Mouse (Mus musculus) liver, adult (tissue): ENCODE measurements around the gene Opcml.

Experiments used
- GATA4 ChIP-seq: IDR thresholded peaks from 2 replicates; pipeline ENCODE4 v1.6.1; 2014; ENCODE audit warnings: mild to moderate bottlenecking, low read length; ENCODE audit not compliant: insufficient replicate concordance

Gene Opcml

DNA sequence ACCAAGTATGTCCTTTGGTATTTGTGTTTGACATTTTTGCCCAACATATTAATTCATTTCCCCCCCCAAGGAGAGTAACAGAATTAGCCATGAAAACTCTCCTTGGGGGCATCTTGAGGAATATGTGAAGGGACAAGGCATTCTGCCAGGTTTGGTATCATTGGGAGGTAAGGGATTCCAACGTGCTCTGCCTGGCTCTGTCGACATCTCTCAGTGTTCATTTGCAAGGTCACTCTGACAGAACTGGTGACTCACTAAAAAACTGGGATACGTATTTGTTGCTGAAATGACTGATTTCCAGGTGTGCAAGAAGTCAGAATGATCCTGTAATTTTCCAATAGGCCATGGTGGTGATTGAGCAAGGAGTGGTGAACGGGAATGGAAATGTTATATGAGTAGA lies 648.2 kb downstream of the Opcml start:
- TF ChIP-seq GATA4 = no peak

DNA sequence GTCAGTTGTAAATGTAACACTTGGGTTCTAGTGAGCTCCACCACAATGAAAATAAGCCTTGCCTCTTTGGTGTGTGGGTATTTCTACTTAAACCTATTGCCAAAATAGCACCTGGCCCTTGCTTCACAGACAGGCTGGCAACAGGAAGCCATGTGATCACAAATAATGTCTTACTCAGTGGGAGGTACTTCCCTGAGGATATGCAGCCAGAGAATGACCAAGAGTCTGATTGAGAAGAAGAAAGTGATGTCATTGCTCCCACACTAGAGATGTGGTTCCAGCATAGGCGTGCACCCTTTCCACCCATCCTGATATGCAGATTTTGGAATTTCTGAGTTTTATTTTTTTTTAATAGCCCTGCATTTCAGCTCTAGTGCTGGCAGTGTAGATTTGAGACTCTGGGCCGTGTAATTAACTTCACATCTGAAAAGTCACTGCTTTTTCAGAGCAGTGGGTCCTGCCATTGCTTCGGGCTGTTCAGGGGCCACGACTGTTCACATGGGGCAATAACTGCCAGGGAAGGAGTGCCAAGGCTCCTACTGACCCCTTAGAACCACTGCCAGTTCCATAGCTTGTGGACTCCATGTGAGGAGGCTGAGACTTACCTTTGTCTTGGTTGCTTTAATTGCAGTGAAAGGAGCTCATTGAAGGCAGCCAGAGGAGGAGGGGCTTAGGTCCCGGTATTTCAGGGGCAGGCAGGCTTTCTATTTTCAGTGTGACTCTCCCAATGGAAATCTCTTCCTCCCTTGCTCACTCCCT lies 649.0 kb downstream of the Opcml start:
- no peak for TF ChIP-seq GATA4

DNA sequence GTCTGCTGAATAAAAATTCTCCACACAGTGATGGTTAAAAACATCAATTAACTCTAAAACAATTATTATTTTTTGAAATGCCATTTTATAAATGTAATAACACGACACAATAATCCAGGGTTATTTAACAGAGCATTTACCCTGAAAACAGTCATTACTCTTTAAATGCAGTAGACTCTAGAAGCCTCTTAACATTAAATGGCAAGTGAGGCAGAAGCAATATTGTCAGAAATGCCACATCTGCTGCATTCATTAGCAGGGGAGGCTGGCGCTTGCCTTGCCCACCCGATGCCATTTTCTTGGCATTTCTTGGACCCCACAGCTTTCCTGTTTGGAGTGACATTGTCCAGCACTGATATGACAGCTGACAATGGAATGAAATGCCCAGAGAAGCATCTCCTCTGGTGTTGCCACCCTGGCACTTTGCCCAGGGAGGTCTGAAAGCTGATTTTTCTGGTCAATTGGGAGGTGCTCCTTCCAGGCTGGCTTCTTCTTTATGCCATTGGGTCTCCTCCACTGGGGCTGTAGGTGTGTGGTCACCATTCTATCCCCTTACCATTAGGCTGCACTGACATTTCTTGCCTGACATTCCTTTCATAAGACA lies 649.7 kb downstream of the Opcml start:
- no peak for TF ChIP-seq GATA4

DNA sequence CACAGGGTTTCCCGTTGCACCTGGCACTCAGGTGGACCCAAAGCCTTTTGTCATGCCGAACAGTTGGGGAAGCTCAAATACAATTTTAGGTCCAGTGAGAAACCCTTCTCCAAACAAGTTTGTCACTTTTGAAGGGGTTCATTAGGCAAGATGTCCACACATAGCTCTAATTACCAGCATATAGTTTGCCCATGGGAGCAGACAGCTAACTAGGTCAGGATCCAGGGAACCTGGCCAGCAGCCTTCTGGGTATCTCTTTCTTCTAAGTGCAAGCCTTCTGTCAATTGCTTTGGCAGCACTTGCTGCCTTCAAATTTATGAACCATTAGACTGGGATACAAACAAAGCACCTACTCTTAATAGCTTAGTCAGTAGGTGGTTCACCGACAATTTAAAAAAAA lies 653.9 kb downstream of the Opcml start:
- TF ChIP-seq GATA4 = no peak

DNA sequence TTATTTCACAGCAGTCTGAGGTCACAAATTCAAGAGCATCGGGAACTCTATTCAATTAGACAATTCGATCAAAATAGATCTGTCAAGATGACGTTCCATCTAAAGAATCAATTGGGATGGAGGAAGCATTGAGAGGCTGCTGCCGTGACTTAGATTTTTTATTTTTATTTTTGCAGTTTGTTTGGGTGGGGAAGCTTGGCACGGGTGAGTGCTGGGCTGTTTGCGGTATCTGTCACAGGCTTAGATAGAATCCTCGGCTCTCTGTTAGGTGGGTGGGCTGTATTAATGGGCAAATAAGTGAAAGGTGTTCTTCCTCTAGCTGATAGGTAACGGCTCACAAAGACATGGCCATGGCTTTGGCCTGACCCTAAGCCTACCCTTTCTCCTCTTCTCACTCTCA lies 654.4 kb downstream of the Opcml start:
- TF ChIP-seq GATA4 = no peak

DNA sequence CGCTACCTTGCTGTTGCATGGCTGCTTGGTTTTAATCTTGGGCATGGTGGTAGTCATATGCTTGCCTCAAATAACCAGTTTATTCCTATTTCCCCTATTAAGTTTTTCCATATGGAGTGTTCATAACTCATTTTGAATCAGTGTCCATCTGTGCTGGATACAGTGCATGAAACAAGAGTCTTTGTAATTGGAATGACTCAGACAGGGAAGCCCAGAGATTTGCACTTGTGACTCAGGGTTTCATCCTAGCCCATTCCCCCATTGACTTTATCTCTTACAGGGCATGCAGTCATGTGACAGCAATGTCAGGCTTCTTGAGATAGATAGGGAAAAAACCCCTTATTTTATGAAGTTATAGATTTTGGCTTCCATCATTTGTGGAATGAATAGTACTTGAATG lies 655.3 kb downstream of the Opcml start:
- no peak for TF ChIP-seq GATA4

DNA sequence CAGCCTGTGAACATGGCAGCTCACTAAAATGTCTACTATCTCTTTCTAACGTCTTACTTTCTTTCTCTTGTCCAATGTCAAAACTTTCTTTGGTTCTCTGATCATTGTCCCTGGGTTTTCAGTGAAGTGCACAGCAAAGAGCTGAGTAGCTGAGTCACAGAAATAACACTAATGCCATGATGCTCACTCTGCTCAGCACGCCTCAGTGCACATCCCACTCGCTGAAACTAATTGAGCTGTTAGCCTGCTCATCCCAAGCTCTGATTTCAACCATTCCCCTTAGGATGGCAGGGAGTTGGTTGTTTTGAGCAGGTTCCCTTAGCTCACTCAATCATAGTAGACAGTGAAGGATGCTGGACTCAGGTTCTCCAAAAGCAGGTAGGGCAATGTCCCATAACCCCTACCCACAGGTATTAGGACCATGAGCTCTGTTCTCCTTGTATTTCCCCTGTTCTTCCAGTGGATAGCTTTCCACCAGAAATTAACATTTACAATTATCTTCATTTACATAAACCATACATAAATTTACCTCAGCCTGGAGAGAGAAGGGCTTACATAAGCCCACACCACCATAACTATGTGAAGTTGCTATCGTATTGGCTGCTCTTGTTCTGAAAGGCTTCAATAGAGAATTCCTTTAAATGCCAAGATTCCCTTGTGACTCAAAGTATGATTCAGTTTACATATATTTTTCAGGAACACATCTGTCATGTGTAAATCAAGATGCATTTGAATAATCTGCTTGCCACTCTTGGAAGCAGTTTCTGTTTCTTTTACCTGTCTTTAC lies 655.9 kb downstream of the Opcml start:
- TF ChIP-seq GATA4 = no peak

DNA sequence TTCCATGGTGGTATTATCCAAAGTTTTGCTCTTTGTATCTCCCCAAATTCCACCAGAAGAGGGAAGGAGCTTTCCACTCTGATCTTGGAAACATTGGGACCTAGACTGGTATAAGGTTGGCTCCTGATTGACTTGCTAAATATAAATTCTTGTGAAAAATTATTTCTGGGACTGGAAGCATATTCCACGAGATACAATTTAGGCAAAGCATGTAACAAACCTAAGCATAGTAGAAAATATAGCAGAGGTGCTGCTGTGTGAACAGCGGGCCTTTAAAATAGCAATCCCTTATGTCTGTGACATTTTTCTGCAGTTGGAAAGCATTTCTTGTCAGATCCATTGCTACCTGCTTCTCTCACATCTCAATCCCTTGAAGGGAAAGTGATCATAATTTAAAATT lies 661.9 kb downstream of the Opcml start:
- TF ChIP-seq GATA4 = no peak

DNA sequence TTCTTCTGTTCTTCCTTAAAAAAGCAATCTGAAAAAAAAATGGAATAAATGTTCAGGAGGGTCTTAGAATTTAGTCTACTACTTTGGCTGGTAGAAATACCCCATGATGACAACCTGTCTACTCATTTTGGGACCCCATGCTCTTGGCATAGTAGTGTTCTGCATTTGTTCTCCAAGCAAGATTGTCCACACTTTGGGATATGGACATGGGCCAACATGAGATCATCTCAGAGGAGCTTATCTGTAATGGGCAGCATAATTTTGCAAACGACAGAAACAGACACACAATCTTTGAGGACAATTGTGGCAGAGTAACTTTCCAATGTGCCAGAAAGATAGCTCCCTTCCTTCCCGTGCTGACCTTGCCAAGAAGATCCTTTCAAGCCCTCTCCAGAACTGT lies 662.5 kb downstream of the Opcml start:
- no peak for TF ChIP-seq GATA4

DNA sequence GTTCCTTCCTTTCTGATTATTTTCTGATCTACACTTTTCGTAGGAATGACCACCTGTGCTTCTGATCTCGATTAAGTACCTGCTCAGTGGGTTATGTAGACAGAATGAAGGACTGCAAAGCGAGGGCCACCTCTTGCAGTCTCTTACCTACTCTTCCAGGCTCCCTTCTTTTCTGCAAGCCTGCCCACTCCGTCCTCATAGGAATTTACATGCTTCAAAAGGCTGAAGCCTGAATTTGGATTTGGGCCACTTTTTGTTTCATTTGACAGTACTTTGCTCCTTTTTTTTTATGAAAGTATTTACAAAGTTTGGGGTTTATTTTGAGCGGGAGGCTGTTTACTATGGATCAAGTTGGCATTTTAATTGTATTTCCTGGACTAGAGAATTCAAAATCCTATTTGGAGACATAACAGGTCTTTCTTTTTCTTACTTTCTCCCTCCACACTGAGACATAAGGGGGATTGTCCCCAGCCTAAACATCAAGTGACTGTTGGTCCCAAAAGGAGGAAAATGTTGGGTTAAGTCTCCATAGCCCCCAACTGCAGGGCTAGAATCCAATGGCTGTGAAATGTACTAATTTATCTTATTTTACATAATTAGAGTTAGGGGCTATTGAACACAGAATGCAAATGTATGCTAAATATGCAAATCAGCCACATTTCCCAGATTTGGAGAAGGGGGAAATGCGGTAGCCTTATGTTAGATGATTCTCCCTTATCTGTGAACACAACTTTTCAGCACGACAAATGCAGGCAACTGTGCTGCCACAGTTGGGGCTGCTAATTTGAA lies 667.6 kb downstream of the Opcml start:
- no peak for TF ChIP-seq GATA4

DNA sequence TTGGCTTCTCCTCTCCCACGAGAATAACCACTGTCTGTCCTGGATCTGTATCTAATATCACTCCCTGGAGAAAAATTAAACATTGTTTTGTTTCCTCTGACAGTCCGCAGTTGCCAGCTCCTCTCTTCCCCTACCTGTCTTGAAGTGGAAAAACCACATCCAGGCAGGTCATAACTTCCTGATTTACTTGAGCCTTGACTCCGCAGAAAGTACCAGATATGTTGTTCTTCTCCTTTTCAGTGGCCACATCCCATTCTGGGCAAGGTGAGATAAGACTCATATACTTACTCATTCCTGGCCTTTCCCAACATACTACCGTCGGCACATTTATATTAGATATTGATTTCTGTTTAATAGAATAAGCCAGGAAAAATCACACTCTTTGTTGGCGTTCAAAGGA lies 673.0 kb downstream of the Opcml start:
- TF ChIP-seq GATA4 = no peak

DNA sequence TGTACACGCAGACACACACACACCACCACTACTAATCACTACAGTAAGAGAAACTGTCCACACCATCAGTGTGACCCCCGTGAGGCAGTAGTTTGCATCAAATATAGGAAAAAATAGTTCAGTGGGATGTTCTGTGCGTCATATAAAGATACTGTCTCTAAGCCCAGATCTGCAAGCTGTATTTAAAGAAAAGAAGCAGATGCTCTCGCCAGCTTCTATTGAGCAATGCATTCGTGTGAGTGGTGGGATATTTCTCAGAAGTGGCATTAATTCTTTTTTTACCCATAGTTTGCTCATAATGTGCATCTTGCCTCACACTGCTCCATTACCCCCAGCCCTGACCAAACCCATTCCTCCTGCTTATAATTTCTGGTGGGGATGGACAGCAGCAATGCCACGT lies 678.8 kb downstream of the Opcml start:
- no peak for TF ChIP-seq GATA4

DNA sequence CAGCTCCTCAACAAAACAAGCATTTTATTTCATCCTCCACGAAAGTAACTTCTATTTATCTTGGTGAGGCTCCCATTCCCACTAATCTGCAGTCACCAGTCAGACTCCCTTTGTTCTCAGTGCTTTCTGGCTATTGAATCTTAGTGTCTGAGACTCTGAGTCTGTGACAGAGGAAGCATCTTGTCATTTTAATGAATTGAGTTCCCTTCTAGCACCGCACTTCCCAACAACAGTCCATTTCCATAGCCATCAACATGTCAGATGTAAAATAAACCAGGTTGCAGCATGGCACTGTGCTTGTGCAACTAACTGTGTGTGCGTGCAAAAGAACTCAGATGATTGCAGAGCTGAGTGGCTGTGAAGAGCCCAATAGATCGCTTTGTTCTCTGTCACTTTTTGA lies 680.9 kb downstream of the Opcml start:
- no peak for TF ChIP-seq GATA4

DNA sequence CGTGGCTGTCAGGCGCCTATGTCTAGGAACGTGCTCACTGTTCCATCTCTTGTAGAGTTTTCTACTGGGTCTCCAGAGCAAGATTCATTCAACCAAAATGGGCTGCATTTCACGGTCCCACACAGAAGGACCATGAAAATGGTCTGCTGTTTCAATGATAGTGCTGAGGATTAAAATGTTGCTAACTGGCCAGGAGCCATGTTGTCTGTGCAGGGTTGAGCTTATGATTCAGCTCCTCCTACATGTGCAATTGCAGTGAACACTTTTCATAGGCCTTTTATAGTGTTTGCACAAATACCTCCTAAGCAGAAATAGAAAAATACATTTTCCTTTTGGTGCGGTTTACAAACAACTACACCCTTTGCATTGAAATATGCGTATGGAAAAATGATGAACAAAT lies 684.0 kb downstream of the Opcml start:
- no peak for TF ChIP-seq GATA4

DNA sequence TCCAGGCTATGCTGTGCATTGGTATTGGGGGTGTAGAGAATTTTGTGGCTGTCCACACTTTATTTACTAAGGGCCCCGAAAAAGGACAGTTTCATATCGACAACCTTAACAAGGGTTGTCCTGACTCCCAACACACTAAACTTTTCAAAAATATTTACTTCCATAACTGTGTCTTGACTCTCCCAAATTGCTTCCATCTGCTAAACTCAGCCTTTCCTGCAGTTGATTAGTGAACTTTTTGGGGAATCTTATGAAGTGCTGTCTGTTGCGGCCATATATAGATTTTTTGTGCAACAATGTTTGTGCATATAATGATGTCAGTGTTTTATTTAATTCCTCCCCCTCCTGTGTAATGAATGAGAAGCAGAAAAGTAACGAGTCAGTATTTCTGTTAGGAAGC lies 690.7 kb downstream of the Opcml start:
- no peak for TF ChIP-seq GATA4

DNA sequence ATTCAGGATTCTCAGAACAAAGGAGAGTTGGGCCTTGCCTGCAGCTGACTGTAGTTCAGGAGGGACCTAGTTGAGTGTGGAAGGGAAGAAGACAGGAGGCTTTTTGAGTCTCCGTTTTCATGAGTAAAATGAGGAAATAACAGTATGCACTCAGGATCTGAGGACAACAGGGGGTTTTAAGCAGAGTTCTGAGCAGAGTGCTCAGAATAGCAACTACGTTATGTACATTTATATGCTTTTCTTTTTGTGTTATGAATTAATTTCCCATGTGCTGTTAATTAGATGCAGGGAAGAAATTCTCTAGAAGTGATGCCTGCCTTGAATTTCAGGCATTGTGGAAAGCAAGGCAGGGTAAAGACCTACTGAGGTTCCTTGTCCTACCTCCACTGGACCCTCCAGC lies 697.9 kb downstream of the Opcml start:
- no peak for TF ChIP-seq GATA4

DNA sequence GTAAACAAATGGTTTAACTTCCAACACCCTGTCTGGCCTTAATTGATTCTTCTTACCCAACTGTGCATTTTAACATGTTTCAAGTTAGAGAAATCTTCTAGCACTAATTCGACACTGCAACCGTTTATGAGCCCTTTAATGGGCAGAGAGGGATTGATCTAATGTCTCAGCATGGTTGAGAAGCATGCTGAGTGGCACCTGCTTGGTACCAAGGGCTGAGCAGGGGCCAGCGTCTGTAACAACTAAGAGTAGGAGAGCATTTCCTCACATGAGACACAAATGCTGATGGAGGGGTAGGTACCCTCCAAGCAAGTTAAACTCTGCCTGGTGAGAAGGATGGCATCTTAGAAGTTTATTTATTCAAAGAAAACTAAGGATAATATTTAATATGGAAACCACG lies 699.3 kb downstream of the Opcml start:
- TF ChIP-seq GATA4 = no peak
